Mouse (Mus musculus) neural tube, embryonic 15.5 days (tissue): ENCODE data around the gene Sirt6. TPM values are rescaled to one million over a fixed set of nuclear protein-coding genes. Genes with fewer than 3 reads are reported as not detected.

Experiments
- ATAC-seq: fragments of 200-750 bp; cut with Nextera tagmentation; 2 replicates; pipeline ENCODE4 v1.8.0; 2017; ENCODE audit warnings: mild to moderate bottlenecking, moderate TSS enrichment, moderate library complexity; ENCODE audit not compliant: low FRiP score
- H3K27ac ChIP-seq: fragments of 300-500 bp; sonication (generic); replicated peaks from 2 replicates; pipeline ENCODE4 v1.5.1; 2015; ENCODE audit warnings: mild to moderate bottlenecking, inconsistent platforms
- H3K27me3 ChIP-seq: fragments of 300-500 bp; sonication (generic); replicated peaks from 2 replicates; pipeline ENCODE4 v1.6.1; 2015; ENCODE audit warnings: inconsistent platforms
- H3K36me3 ChIP-seq: fragments of 300-500 bp; sonication (generic); 2 replicates; pipeline ENCODE4 v1.6.1; 2015; ENCODE audit warnings: inconsistent platforms
- H3K4me1 ChIP-seq: fragments of 300-500 bp; sonication (generic); 2 replicates; pipeline ENCODE4 v1.6.1; 2015; ENCODE audit warnings: inconsistent platforms
- H3K4me2 ChIP-seq: fragments of 300-500 bp; sonication (generic); 2 replicates; pipeline ENCODE4 v1.6.1; 2015; ENCODE audit warnings: inconsistent platforms, mild to moderate bottlenecking, moderate library complexity
- H3K4me3 ChIP-seq: fragments of 300-500 bp; sonication (generic); replicated peaks from 2 replicates; pipeline ENCODE4 v1.5.1; 2015; ENCODE audit warnings: mild to moderate bottlenecking, inconsistent platforms
- H3K9ac ChIP-seq: fragments of 300-500 bp; sonication (generic); replicated peaks from 2 replicates; pipeline ENCODE4 v1.6.1; 2015; ENCODE audit warnings: mild to moderate bottlenecking, inconsistent platforms
- H3K9me3 ChIP-seq: fragments of 300-500 bp; sonication (generic); replicated peaks from 2 replicates; pipeline ENCODE4 v1.6.1; 2016; ENCODE audit warnings: inconsistent platforms
- WGBS: fragments of 180-500 bp; shearing (Covaris S2); methylation state at CpG from one replicate; pipeline ENCODE4 v1.1.7; 2015; ENCODE audit warnings: mixed read lengths; 5-methylcytosine and 5-hydroxymethylcytosine counted together
- polyA plus RNA-seq: library from polyadenylated mRNA; unstranded; fragments of >200 nt; fragmentation: Nextera tagmentation; extraction: Ambion mirVana; gene quantifications from 2 replicates; pipeline ENCODE4 v1.2.1, GENCODE M21; 2015

Sirt6 gene
- polyA plus RNA-seq, 1 experiment from 2014 or later = 51.8 TPM

DNA sequence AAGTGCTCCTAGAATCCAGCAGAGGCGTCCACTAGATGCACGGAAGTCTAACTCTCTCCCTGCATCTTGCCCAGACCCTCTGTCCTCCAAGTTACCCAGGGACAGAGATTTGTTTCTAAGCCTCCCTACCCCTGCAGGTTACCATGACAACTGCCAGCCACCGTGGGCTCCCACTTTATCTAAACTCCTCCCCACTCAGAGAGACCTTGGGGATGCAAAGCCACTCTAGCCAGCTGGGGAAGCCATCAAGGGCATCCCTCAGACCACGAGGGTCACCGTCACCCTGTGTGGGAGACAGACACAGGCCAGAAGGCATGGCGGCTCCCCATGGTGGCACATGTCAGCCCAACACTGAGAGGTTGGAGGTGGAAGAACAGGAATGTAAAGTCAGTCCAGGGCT, 44.2 kb downstream of the Sirt6 start:
- no peak overlapping the region for H3K9ac ChIP-seq
- peaks cover 8% of the 10 kb centered on the region for H3K36me3 ChIP-seq
- no peaks in the 10 kb centered on the region for H3K9me3 ChIP-seq
- 45% methylated on average over 6 of the region's 6 CpGs for WGBS
- H3K27ac ChIP-seq = no peak overlapping the region
- ATAC-seq = no peak
- H3K4me1 ChIP-seq = peaks cover 11% of the 10 kb centered on the region
- H3K4me3 ChIP-seq = no peak overlapping the region
- no peak overlapping the region for H3K4me2 ChIP-seq
- peaks cover 72% of the 10 kb centered on the region for H3K27me3 ChIP-seq

DNA sequence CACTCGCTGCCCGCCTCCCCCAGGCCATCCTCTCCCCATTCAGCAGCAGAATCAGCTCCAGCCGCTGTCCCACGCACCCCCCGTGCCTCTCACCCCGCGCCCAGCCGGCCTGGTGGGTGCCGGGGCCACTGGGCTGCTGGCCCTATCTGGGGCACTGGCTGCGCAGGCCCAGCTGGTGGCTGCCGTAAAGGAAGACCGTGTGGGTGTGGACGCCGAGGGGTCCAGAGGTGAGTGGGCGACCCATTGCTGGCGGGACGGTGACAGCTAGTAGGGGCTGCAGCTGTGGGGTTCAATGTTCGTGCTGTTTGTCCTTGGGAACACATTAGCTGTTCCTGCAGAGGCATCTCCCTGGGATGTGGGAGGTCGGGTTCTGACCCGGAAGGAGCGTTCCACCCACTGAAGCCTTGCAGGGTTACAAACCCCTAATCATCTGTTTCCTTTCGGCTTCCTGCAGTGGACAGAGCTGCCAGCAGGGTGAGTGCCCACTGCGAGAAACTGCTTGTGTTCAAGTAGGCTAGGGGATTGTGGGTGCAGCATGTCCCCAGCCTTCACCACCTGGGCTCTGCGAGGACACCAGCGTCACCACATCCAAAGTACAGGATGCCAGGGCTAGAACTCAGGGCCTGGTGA, 47.0 kb downstream of the Sirt6 start:
- no peak for ATAC-seq
- H3K4me3 ChIP-seq = no peak overlapping the region
- no peaks in the 10 kb centered on the region; the same call in 1 of the 2 replicates for H3K36me3 ChIP-seq
- H3K4me2 ChIP-seq = 0 out of 2 replicates have a peak overlapping the region, but pooled peaks have one; percentile 11
- 0 out of 2 replicates have a peak overlapping the region, but pooled peaks have one; percentile 1 for H3K9ac ChIP-seq
- H3K27ac ChIP-seq = no peak overlapping the region
- H3K4me1 ChIP-seq = peaks cover 20% of the 10 kb centered on the region
- peaks cover 73% of the 10 kb centered on the region for H3K27me3 ChIP-seq
- 59% methylated on average over 25 of the region's 25 CpGs for WGBS
- H3K9me3 ChIP-seq = no peaks in the 10 kb centered on the region

DNA sequence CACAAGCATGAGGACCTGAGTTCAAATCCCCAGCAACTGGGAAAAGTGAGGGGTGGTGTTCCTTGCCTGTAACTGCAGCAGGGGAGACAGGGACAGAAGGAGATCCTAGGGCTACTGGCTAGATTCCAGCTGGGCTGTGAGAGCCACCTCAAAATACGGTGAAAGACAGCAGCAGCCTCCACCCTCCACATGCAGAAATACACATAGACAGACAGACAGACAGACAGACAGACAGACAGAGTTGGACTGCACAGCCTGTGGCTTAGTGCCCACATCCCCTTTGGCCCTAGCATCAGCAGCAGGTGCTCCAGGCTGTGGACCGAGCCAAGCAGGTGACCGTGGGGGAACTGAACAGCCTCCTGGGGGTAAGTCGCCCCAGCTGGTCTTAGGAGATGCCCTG, 47.6 kb downstream of the Sirt6 start:
- Histone ChIP-seq H3K9me3 (no peaks in the 10 kb centered on the region), H3K4me1 (peaks cover 26% of the 10 kb centered on the region), H3K4me2 (no peak overlapping the region), H3K27me3 (peaks cover 71% of the 10 kb centered on the region), H3K36me3 (no peaks in the 10 kb centered on the region; the same call in 1 of the 2 replicates), H3K9ac (no peak overlapping the region), H3K4me3 (no peak overlapping the region), H3K27ac (no peak overlapping the region)
- no peak for ATAC-seq
- 45% methylated on average over 4 of the region's 4 CpGs for WGBS

DNA sequence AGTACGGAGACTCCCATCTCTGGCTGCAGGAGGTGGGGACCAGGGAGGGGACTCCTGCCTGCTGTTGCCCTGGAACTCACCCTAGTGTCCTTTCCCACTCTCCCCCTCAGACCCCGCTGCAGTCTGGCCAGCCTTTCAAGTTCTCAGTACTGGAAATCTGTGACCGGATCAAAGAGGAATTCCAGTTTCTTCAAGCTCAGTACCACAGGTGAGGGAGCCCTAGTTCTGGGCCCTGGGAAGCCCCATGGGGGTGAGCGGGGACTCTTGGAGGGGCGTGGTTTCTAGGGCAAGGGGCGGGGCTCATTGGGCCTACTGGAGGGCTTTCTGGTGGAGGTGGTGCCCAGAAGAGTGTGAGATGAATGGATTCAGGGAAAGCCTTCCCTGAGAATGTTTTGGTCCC, 51.9 kb downstream of the Sirt6 start:
- peak overlapping the region; percentile 60 for H3K4me3 ChIP-seq
- H3K9ac ChIP-seq = peak overlapping the region; percentile 67
- H3K9me3 ChIP-seq = no peaks in the 10 kb centered on the region
- peak overlapping the region; percentile 80 for H3K4me2 ChIP-seq
- 1% methylated on average over 6 of the region's 6 CpGs for WGBS
- H3K4me1 ChIP-seq = peaks cover 51% of the 10 kb centered on the region
- no peak overlapping the region for H3K27ac ChIP-seq
- peaks cover 69% of the 10 kb centered on the region for H3K27me3 ChIP-seq
- ATAC-seq = no peak
- no peaks in the 10 kb centered on the region for H3K36me3 ChIP-seq

DNA sequence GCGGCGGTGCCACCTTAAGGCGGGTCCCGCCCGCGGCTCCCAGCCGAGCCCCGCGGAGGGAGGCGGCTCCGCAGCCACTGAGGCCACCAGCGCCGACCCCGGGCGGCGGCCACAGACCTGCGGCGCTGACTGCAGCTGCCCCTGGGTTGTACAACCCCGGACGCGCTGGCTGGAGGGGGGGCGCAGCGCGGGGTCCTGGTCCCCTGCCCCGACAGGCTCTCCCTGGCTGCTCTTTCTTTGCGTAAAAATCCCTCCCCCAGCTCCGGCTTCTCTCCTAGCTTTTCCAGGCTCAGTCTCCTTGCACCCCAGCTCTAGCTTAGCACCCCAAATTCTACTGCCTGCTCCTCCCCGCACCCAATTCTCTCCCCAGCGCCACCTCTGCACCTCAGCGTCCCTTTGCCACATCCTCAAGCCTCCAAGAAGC, 52.4 kb downstream of the Sirt6 start:
- Histone ChIP-seq H3K27ac (peak overlapping the region; percentile 38; the same call in 1 of the 2 replicates), H3K4me3 (peak overlapping the region; percentile 60), H3K36me3 (no peaks in the 10 kb centered on the region), H3K9ac (peak overlapping the region; percentile 67), H3K27me3 (peaks cover 64% of the 10 kb centered on the region), H3K4me2 (peak overlapping the region; percentile 80), H3K4me1 (peaks cover 52% of the 10 kb centered on the region), H3K9me3 (no peaks in the 10 kb centered on the region)
- WGBS = 0% methylated on average over 30 of the region's 30 CpGs
- no peak for ATAC-seq

DNA sequence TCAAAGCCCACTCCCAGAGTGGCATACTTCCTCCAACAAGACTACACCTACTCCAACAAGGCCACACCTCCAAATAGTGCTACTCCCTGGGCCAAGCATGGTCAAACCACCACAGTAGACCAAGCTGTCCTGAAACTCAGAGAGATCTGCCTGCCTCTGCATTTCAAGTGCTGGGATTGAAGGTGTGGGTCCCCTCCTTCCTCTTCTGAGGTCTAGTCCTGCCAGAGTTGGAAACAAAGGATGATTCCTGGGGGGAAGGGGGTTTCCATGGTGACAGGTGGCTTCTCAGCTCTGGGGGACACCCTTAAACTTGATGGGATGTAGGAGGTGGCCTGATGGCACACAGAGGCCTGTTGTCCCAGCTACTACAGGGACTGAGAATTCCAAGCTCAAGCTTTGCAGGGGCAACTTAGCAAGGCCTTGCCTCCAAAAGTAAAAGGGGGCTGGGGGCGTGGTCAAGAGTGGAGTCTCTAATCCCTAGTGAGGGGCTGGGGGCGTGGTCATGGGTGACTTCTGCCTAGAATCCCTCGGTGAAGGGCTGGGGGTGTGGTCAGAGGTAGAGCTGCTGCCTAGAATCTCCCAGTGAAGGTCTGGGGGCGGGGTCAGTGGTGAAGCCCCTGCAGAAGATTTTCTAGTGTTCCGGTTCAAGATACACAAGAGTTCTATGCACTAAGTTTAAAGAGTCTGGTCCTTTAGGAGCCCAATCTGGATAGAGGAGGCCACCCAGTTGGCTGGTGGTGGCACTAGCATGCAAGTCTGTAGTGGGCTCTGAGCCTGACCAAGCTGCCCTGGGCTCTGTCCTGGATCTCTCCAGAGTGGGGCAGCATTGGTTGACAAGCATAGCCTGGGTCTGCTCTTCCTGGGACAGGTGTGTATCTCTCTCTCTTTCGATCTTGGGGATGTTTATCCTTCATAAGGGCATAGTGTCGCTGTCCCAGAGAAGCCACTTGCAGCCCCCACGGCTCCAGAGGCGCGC, 53.2 kb downstream of the Sirt6 start, which contains the start of gene Tle2:
TSS of gene Tle2 (plus strand) at position 481 of the 976 bp plus-strand sequence.
- ATAC-seq = no peak
- 26% methylated on average over 10 of the region's 10 CpGs for WGBS
- Histone ChIP-seq H3K4me1 (peaks cover 59% of the 10 kb centered on the region), H3K4me2 (peak within 1 kb of the TSS; percentile 80), H3K27me3 (peaks cover 56% of the 10 kb centered on the region), H3K36me3 (no peaks in the 10 kb centered on the region), H3K9me3 (no peaks in the 10 kb centered on the region), H3K27ac (peak within 1 kb of the TSS; percentile 38; the same call in 1 of the 2 replicates), H3K9ac (peak within 1 kb of the TSS; percentile 67), H3K4me3 (peak within 1 kb of the TSS; percentile 60)

DNA sequence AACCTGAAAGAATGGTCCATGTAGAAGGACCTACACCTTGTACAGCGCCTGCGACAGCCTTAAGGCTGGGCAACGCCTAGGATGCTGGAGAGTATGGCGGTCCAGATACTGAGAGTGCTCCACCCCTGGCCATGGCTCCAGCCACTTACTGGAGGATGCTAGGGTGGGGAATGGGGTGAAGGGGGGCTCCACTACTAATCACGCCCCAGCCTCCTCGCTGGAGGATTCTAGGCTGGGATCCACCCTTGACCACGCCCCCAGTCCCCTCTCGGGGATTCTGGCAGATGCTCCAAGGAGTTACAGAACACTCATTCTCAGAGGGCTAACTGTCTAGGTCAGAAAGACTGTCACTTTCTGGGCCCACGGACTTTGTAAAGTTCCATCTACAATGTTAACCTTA, 54.6 kb downstream of the Sirt6 start:
- WGBS = 17% methylated on average over 9 of the region's 9 CpGs
- H3K9ac ChIP-seq = no peak overlapping the region
- no peak for ATAC-seq
- H3K36me3 ChIP-seq = no peaks in the 10 kb centered on the region
- H3K27ac ChIP-seq = no peak overlapping the region
- peaks cover 72% of the 10 kb centered on the region for H3K4me1 ChIP-seq
- H3K9me3 ChIP-seq = no peaks in the 10 kb centered on the region
- no peak overlapping the region for H3K4me3 ChIP-seq
- H3K4me2 ChIP-seq = peak overlapping the region; percentile 81; the same call in 1 of the 2 replicates
- H3K27me3 ChIP-seq = peaks cover 45% of the 10 kb centered on the region

DNA sequence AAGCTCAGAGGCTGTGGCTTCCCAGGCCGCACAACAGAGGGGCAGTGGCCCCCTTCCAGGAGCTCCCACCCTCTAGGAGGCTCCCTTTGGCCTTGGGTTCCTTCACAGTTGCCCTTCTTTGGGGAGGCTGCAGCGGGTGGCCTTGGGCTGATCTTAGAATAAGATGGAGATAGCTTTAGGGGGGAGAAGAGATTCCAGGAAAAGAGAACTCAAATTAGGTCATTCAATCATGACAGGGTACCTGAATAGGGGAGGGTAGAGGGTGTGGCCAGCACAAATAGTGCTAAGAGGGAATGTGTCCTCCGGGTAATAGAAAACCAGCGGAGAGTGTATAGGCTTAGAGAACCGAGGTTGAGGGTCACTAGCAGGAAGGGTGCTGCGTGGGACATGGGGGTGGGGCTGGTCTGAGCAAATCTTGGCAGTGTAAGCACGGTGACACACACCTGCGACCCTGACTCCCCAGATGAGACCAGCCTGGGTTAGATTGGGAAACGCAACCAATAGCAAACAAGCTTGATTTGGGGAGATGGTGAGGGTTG, 55.4 kb downstream of the Sirt6 start:
- H3K36me3 ChIP-seq = peaks cover under 1% of the 10 kb centered on the region; the same call in 1 of the 2 replicates
- peak overlapping the region; percentile 26; the same call in 1 of the 2 replicates for H3K9ac ChIP-seq
- ATAC-seq = peak; percentile 1; the same call in 1 of the 2 replicates
- H3K4me2 ChIP-seq = peak overlapping the region; percentile 81
- H3K27ac ChIP-seq = peak overlapping the region; percentile 63; the same call in 1 of the 2 replicates
- no peaks in the 10 kb centered on the region for H3K9me3 ChIP-seq
- peaks cover 40% of the 10 kb centered on the region for H3K27me3 ChIP-seq
- H3K4me1 ChIP-seq = peaks cover 75% of the 10 kb centered on the region
- WGBS = 3% methylated on average over 9 of the region's 9 CpGs
- H3K4me3 ChIP-seq = peak overlapping the region; percentile 43; the same call in 1 of the 2 replicates

Other genes with a start within 250 kb of the Sirt6 start
- gene Fzr1, start 249.3 kb downstream of the Sirt6 start, polyA plus RNA-seq = 132 and 146 TPM in 2 replicates
- 101 TPM in 2 replicates for gene Dohh, start 243.4 kb downstream of the Sirt6 start, polyA plus RNA-seq
- 5.7 and 7.2 TPM in 2 replicates for gene Gm48551, start 243.3 kb downstream of the Sirt6 start, polyA plus RNA-seq
- gene Gm48552, start 238.8 kb downstream of the Sirt6 start, polyA plus RNA-seq = 3.4 and 3.6 TPM in 2 replicates
- 2.5 and 9.3 TPM in 2 replicates for gene Smim24, start 234.7 kb downstream of the Sirt6 start, polyA plus RNA-seq
- 35.0 and 35.8 TPM in 2 replicates for gene Nfic, start 172.2 kb downstream of the Sirt6 start, polyA plus RNA-seq
- gene Celf5, start 145.1 kb downstream of the Sirt6 start, polyA plus RNA-seq = 54.8 and 62.5 TPM in 2 replicates
- 68.5 and 70.3 TPM in 2 replicates for gene Ncln, start 131.4 kb downstream of the Sirt6 start, polyA plus RNA-seq
- gene S1pr4, start 127.7 kb downstream of the Sirt6 start, polyA plus RNA-seq = 0.69 and 2.1 TPM in 2 replicates
- gene Gna15, start 103.6 kb downstream of the Sirt6 start, polyA plus RNA-seq = 1.7 and 2.6 TPM in 2 replicates
- 91.1 and 102 TPM in 2 replicates for gene Gna11, start 82.6 kb downstream of the Sirt6 start, polyA plus RNA-seq
- gene Aes, start 68.3 kb downstream of the Sirt6 start, polyA plus RNA-seq = 771 and 825 TPM in 2 replicates
- gene Tle2, start 53.2 kb downstream of the Sirt6 start, polyA plus RNA-seq = 41.8 and 49.9 TPM in 2 replicates
- gene Tle6, start 26.7 kb downstream of the Sirt6 start, polyA plus RNA-seq = 5.7 and 7.3 TPM in 2 replicates
- gene BC025920, start 21.5 kb downstream of the Sirt6 start, polyA plus RNA-seq = 1.3 and 2.3 TPM in 2 replicates
- gene Ankrd24, start 743 bp upstream of the Sirt6 start, polyA plus RNA-seq = 19.0 and 24.2 TPM in 2 replicates
- 6.6 and 6.9 TPM in 2 replicates for gene Gm10778, start 21.3 kb upstream of the Sirt6 start, polyA plus RNA-seq
- gene Zfp433, start 77.0 kb upstream of the Sirt6 start, polyA plus RNA-seq = 16.2 and 16.4 TPM in 2 replicates
- gene Gm3055, start 143.4 kb upstream of the Sirt6 start, polyA plus RNA-seq = 16.3 and 17.6 TPM in 2 replicates
- 3.8 and 4.1 TPM in 2 replicates for gene Gm4767, start 184.4 kb upstream of the Sirt6 start, polyA plus RNA-seq
- gene Gm32687, start 236.1 kb upstream of the Sirt6 start, polyA plus RNA-seq = 9.7 and 10.3 TPM in 2 replicates